Mouse (Mus musculus): ENCODE data around the gene Psmc1. TPM values are rescaled to one million over a fixed set of nuclear protein-coding genes. Genes with fewer than 3 reads are reported as not detected.

Gene Psmc1
- polyA plus RNA-seq, 1 experiment, result 165 TPM

- no peak overlapping the region for H3K27ac ChIP-seq (ENCODE audit: control insufficient read depth, insufficient read depth, low read depth, low read length, poor library complexity)
- TF ChIP-seq POLR2A (IDR thresholded peaks at IDR 0.05; ENCODE audit: borderline replicate concordance, control insufficient read depth, low read depth, low read length) (no peak), CTCF (IDR thresholded peaks at IDR 0.05; ENCODE audit: control insufficient read depth, insufficient read depth, low read length) (no peak)
- H3K4me3 ChIP-seq (replicated peaks; ENCODE audit: control insufficient read depth, low read depth, low read length), result no peak overlapping the region
- no peaks in the 10 kb centered on the region for H3K4me1 ChIP-seq (ENCODE audit: control insufficient read depth, insufficient read depth, low read length)
- WGBS, result 91% methylated on average over 11 of the region's 11 CpGs
These were observed 33.0 kb downstream of the Psmc1 start for GRCm38 (mm10) chr12:100142848-100143523.

- WGBS, result 94% methylated on average over 9 of the region's 9 CpGs
- no peak overlapping the region for H3K27ac ChIP-seq (ENCODE audit: control insufficient read depth, insufficient read depth, low read depth, low read length, poor library complexity)
- H3K4me1 ChIP-seq (ENCODE audit: control insufficient read depth, insufficient read depth, low read length), result no peaks in the 10 kb centered on the region
- TF ChIP-seq POLR2A (IDR thresholded peaks at IDR 0.05; ENCODE audit: borderline replicate concordance, control insufficient read depth, low read depth, low read length), result no peak
- TF ChIP-seq CTCF (IDR thresholded peaks at IDR 0.05; ENCODE audit: control insufficient read depth, insufficient read depth, low read length), result no peak
- H3K4me3 ChIP-seq (replicated peaks; ENCODE audit: control insufficient read depth, low read depth, low read length), result no peak overlapping the region
These were observed 33.8 kb downstream of the Psmc1 start for GRCm38 (mm10) chr12:100143737-100144136.

- TF ChIP-seq CTCF (IDR thresholded peaks at IDR 0.05; ENCODE audit: control insufficient read depth, insufficient read depth, low read length) (no peak), POLR2A (IDR thresholded peaks at IDR 0.05; ENCODE audit: borderline replicate concordance, control insufficient read depth, low read depth, low read length) (no peak)
- WGBS, result 89% methylated on average over 5 of the region's 5 CpGs
- no peak overlapping the region for H3K27ac ChIP-seq (ENCODE audit: control insufficient read depth, insufficient read depth, low read depth, low read length, poor library complexity)
- no peaks in the 10 kb centered on the region for H3K4me1 ChIP-seq (ENCODE audit: control insufficient read depth, insufficient read depth, low read length)
- H3K4me3 ChIP-seq (replicated peaks; ENCODE audit: control insufficient read depth, low read depth, low read length), result no peak overlapping the region
These were observed 34.3 kb downstream of the Psmc1 start for GRCm38 (mm10) chr12:100144269-100144668.

- H3K4me3 ChIP-seq (replicated peaks; ENCODE audit: control insufficient read depth, low read depth, low read length), result no peak overlapping the region
- 92% methylated on average over 7 of the region's 7 CpGs for WGBS
- no peaks in the 10 kb centered on the region for H3K4me1 ChIP-seq (ENCODE audit: control insufficient read depth, insufficient read depth, low read length)
- no peak overlapping the region for H3K27ac ChIP-seq (ENCODE audit: control insufficient read depth, insufficient read depth, low read depth, low read length, poor library complexity)
- TF ChIP-seq CTCF (IDR thresholded peaks at IDR 0.05; ENCODE audit: control insufficient read depth, insufficient read depth, low read length) (no peak), POLR2A (IDR thresholded peaks at IDR 0.05; ENCODE audit: borderline replicate concordance, control insufficient read depth, low read depth, low read length) (no peak)
These were observed 42.5 kb downstream of the Psmc1 start for GRCm38 (mm10) chr12:100152466-100152865.

GRCm38 (mm10) chr12:100159261-100159975 lies 49.5 kb downstream of the Psmc1 start, which contains the start of gene Nrde2:
Gene Nrde2 (minus strand): TSS chr12:100159653.
- Histone ChIP-seq H3K4me1 (ENCODE audit: control insufficient read depth, insufficient read depth, low read length) (0 out of 2 replicates have a peak, but pooled peaks cover 1% of the 10 kb centered on the region), H3K4me3 (replicated peaks; ENCODE audit: control insufficient read depth, low read depth, low read length) (peak within 1 kb of the TSS; percentile 77), H3K27ac (ENCODE audit: control insufficient read depth, insufficient read depth, low read depth, low read length, poor library complexity) (peak within 1 kb of the TSS; percentile 31; the same call in 1 of the 2 replicates)
- 0 out of 2 replicates have a peak, but pooled peaks have one; percentile 43 for TF ChIP-seq POLR2A (IDR thresholded peaks at IDR 0.05; ENCODE audit: borderline replicate concordance, control insufficient read depth, low read depth, low read length)
- TF ChIP-seq CTCF (IDR thresholded peaks at IDR 0.05; ENCODE audit: control insufficient read depth, insufficient read depth, low read length), result no peak; the same call in 1 of the 2 replicates
- WGBS, result under 1% methylated on average over 26 of the region's 26 CpGs

- H3K4me1 ChIP-seq (ENCODE audit: control insufficient read depth, insufficient read depth, low read length), result peaks cover 6% of the 10 kb centered on the region; the same call in 1 of the 2 replicates
- no peak overlapping the region for H3K4me3 ChIP-seq (replicated peaks; ENCODE audit: control insufficient read depth, low read depth, low read length)
- TF ChIP-seq CTCF (IDR thresholded peaks at IDR 0.05; ENCODE audit: control insufficient read depth, insufficient read depth, low read length) (no peak), POLR2A (IDR thresholded peaks at IDR 0.05; ENCODE audit: borderline replicate concordance, control insufficient read depth, low read depth, low read length) (no peak)
- no peak overlapping the region for H3K27ac ChIP-seq (ENCODE audit: control insufficient read depth, insufficient read depth, low read depth, low read length, poor library complexity)
- 72% methylated on average over 7 of the region's 7 CpGs for WGBS
These were observed 55.1 kb downstream of the Psmc1 start for GRCm38 (mm10) chr12:100164991-100165500.

GRCm38 (mm10) chr12:100166177-100166576 lies 56.2 kb downstream of the Psmc1 start:
- 32% methylated on average over 3 of the region's 3 CpGs for WGBS
- TF ChIP-seq POLR2A (IDR thresholded peaks at IDR 0.05; ENCODE audit: borderline replicate concordance, control insufficient read depth, low read depth, low read length) (no peak), CTCF (IDR thresholded peaks at IDR 0.05; ENCODE audit: control insufficient read depth, insufficient read depth, low read length) (peak; percentile 48)
- Histone ChIP-seq H3K4me1 (ENCODE audit: control insufficient read depth, insufficient read depth, low read length) (peaks cover 6% of the 10 kb centered on the region; the same call in 1 of the 2 replicates), H3K4me3 (replicated peaks; ENCODE audit: control insufficient read depth, low read depth, low read length) (no peak overlapping the region), H3K27ac (ENCODE audit: control insufficient read depth, insufficient read depth, low read depth, low read length, poor library complexity) (no peak overlapping the region)

GRCm38 (mm10) chr12:100166939-100167338 lies 57.0 kb downstream of the Psmc1 start:
- no peak for TF ChIP-seq POLR2A (IDR thresholded peaks at IDR 0.05; ENCODE audit: borderline replicate concordance, control insufficient read depth, low read depth, low read length)
- TF ChIP-seq CTCF (IDR thresholded peaks at IDR 0.05; ENCODE audit: control insufficient read depth, insufficient read depth, low read length), result no peak
- H3K4me1 ChIP-seq (ENCODE audit: control insufficient read depth, insufficient read depth, low read length), result peaks cover 6% of the 10 kb centered on the region; the same call in 1 of the 2 replicates
- no peak overlapping the region for H3K27ac ChIP-seq (ENCODE audit: control insufficient read depth, insufficient read depth, low read depth, low read length, poor library complexity)
- no peak overlapping the region for H3K4me3 ChIP-seq (replicated peaks; ENCODE audit: control insufficient read depth, low read depth, low read length)
- 84% methylated on average over 8 of the region's 8 CpGs for WGBS

Measured in bone marrow, adult 2 months (tissue).